Mouse (Mus musculus) spleen, adult 12 weeks (tissue): ENCODE data around the gene Hs6st1.
A peak's percentile ranks its signal among the peaks of the same experiment; 100 is the strongest.
"Not testable (repeated sequence)": the region's sequence is repeated elsewhere in the genome, so short reads cannot be mapped to it uniquely, and the experiment has no call there.

Experiments used
- DNase-seq: peaks from one replicate; pipeline ENCODE4 v3.0.0; 2022; ENCODE audit warnings: low spot score

Hs6st1 gene

DNA sequence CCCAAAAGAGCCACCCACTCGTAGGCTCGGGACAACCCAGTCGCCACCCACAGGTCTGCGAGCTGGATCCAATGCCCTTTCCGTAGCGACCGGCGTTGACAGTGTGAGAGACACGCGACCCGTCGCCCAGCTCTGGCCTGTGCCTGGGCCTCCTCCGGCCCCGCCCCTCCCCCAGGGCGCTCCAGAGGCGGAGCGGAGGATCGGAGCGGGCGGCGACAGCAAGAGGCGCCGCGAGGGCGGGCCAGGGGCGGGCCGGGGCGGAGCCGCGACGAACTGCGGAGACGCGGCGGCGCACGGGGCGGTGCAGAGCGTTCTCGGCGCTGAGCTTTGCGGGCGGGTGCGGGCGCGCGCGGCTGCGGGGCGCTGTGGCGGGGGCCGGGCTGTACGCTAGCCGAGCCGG, at the start of gene Hs6st1:
Hs6st1 (plus strand) TSS at position 325 of the 400 bp plus-strand sequence.
- DNase-seq: peak; percentile 93

DNA sequence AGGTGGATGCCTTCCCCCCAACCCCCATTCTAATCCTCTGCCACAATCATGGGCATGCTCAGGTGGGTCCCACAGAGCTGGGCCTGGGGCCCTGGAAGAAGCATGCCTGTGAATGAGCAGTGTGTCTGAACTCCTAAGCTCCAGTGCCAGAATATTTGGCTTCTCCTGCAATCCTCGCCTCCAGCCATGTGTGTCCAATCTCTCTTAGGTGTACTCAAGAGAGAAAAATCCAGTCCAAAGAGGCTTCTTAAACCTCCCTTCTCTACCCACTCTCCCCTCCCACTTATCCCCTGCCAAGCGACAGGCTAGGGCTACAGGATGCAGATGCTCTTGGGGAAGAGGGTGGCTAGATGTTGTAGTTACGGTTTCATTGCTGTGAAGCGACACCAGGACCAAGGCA, 49.6 kb upstream of the Hs6st1 start:
- no peak for DNase-seq

DNA sequence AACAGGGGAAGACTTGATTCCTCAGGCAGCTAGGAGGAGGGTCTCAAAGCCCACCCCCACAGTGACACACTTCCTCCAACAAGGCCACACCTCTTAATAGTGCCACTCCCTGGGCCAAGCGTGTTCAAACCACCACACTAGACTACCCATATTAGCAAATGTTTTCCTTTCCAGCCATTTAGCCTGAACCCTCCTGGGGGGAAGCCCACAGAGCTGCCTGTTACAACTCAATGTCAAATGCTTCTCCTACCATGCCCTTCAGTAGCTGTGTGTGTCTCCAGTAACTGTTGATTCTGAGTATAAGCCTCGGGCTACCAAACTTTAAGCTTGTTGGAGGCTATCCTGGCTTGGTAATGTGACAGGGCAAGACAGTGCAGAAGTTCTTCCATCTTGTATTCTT, 49.0 kb upstream of the Hs6st1 start:
- DNase-seq: no peak

DNA sequence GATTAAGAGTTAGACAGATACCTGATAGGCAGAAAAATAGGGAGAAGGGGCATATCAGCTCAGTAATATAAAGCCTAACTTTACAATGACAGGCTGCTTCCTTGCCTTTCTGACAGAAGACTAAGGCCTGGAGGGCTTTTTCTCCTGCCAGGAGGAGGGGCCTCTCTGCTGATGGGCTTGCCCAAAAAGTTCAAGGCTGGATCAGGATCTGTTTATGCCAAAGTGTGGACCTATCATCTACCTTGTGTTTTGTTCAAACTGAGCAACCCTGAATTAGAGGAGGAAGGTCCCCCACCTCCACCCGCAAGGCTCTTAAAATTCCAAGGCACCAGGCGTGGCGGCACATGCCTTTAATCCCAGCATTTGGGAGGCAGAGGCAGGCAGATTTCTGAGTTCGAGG, 47.9 kb upstream of the Hs6st1 start:
- DNase-seq: no peak

DNA sequence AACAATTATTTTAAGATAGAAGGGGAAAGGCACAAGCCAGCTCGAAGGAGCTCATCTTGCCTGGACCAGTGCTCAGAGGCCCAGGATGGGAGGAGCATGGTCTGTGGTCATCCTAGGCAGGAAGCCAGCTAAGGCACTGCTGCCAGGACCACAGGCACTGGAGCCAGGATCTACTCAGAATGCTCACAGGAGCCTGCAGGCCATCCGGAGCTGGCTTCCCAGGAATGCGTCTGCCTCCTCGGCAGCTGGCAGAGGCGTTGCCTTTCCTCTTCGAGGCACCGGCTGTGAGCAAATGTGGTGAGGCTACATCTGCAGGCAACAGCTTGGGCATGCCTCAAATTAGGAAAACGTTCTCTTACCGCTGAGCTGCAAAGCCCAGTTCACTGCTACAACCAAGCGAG, 37.8 kb upstream of the Hs6st1 start:
- DNase-seq: no peak

DNA sequence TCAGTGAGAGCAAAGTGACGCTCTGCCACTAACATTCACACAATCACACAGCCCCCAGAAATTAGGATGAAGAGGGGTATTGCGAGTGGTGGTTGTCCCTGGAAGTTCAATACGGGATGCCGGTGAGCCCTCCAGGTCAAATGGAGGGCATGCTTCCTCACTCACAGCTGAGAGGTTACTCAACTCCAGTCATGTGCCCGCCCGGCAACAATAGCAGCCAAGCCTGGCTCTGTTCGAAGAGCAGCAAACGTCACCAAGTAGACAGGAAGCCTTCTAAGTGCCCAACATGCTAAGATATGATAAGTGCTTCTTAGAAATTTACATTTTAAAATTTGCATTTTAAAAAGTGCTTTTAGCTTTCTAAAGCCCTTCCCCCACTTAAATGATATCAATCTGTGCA, 29.4 kb upstream of the Hs6st1 start:
- DNase-seq: no peak

DNA sequence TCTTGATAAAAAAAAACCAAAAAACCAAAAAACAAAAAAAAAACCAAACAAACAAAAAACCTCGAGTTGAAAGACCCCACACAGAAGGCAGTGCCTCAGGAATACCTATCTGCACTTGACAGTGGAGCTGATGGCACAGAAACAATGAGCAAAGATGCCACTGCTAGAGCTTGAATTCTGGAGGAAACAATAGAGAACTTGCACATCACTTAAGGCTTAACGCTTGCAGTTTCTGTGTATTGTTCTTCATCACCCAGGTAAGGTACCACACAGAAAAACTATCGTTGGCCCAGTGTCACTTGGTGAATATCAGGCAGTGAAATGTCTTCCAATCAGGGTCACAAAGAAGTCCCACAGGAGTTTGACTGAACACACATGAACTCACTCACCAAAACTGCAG, 26.1 kb upstream of the Hs6st1 start:
- DNase-seq: no peak

DNA sequence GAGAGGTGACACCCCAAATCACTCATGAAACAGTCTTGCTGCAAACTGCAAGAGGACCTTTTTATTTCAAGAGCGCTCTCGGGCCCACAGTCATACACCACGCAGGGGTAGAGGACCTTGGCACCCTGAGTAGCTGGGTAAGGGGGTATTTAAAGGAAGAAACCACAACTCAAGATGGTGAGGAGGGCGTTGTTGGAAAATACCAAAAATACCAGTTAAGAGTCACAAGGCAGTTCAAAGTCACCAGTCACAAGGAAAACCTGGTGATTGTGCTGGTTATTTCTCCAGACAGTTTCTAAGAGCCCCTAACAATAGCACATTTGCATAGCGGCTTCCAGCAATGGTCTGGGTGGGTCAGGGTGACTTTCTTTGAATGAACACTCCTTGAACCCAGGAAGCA, 24.4 kb upstream of the Hs6st1 start:
- not testable (repeated sequence) for DNase-seq

DNA sequence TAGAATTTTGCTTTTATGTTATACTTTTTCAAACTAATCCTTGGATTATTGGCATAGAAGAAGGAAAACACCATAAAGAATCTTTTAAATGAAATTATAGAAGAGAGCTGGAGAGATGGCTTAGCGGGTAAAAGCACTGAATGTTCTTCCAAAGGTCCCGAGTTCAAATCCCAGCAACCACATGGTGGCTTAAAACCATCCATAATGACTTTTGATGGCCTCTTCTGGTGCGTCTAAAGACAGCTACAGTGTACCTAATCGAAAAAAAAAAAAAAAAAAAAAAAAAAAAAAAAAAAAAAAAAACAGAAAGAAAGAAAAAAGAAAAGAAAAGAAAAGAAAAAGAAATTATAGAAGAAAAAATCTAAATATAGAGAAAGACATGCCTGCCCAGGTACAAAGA, 23.9 kb upstream of the Hs6st1 start:
- no peak for DNase-seq

DNA sequence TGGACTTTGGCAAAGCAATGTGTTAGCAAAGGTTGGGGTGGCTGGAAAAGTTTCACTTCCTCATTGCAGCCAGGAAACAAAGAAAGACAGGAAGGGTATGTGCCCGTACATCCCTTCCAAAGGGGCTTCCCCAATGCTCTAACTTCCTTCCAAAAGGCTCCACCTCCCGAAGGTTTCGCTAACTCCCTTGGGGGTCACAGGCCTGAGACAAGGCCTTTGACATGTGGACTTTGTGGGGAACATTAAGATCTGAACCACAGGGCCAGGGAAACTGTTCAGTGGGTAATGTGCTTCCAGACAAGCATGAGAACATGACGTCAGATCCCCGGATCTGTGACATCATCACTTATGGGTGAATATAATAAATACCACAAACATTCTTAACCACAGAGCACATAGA, 15.5 kb upstream of the Hs6st1 start:
- no peak for DNase-seq

DNA sequence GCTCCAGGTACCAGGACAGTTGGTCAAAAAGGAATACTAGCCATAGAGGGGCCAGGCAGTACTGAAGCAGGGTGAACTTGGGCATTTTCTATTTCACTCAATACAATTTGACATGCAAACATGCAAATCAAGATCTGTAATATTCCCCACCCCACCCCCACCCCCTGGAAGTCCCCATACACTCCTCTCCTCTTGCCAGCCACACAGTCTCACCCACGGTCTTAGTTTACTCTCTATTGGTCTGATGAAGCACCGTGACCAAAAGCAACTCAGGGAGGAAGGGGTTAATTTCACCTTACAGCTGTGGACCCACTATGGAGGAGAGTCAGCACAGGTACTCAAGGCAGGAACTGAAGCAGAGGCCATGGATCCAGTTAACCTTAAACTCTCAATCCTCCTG, 14.6 kb upstream of the Hs6st1 start:
- DNase-seq: no peak

DNA sequence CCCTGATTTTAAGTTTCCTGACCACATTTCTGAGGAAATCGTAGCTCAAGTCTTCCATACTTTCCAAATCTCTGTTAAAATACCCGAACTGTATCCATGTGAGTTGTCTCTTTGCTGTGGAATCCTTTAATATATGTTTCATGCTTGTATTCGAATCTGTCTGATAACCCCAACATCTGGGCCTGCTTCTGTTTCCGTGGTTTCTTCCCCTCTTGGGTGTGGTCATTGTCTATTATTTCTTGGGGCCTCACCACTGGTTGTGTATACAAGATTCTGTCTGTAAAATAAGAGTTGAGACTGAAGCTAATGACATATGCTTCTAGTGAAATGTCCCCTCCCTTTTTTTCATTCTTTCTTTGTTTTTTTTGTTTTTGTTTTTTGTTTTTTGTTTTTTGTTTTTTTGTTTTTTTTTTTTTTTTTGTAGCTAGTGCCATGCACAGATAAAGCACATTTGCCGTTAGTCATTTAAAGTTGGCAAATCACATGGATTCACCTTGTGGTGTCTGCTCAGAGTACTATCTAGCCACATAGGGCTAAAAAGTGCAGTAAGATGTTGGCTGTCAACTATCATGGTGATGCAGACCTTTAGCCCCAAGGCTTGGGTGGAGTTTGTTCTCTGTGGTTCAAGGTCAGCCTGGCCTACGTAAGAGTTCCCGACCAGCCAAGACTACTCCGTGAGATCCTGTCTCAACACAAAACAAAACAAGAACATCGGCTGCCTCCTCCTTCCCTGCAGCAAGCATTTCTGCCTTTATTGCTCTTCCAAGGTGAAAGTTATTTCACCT, 13.8 kb upstream of the Hs6st1 start:
- DNase-seq: no peak

DNA sequence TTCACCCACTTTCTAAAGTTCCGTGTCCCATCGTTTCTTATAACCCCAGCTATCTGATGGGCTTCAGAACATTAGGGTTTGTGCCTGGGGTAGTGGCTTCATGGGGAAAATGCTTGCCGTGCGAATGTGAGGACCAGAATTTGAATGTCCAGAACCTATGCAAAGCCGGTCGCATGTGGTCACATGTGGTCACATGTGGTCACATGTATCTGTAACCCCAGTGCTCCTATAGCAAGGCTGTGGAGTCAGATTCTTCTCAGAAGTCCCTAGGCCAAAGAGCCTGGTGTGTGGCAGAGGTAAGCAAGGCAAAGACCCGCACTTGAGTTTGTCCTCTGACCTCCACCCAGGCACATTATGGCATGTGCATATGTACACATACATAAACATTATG, 13.2 kb upstream of the Hs6st1 start:
- no peak for DNase-seq

DNA sequence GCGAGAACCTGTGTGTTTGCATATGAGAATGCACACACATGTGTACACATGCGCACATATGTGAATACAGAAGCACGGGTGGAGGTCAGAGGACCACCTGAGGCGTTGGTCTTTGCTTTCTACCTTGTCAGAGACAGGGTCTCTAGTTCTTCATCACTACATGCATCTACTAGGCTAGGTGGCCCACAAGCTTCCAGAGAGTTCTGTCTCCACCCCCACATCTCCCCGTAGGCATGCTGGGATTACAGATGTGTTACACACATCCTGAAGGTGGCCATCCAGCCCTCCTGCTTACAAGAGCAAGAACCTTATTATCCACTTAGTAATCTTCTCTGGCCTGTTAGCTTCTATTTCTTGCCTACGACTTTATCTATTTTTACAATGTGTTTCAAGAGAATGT, 8.8 kb upstream of the Hs6st1 start:
- no peak for DNase-seq

DNA sequence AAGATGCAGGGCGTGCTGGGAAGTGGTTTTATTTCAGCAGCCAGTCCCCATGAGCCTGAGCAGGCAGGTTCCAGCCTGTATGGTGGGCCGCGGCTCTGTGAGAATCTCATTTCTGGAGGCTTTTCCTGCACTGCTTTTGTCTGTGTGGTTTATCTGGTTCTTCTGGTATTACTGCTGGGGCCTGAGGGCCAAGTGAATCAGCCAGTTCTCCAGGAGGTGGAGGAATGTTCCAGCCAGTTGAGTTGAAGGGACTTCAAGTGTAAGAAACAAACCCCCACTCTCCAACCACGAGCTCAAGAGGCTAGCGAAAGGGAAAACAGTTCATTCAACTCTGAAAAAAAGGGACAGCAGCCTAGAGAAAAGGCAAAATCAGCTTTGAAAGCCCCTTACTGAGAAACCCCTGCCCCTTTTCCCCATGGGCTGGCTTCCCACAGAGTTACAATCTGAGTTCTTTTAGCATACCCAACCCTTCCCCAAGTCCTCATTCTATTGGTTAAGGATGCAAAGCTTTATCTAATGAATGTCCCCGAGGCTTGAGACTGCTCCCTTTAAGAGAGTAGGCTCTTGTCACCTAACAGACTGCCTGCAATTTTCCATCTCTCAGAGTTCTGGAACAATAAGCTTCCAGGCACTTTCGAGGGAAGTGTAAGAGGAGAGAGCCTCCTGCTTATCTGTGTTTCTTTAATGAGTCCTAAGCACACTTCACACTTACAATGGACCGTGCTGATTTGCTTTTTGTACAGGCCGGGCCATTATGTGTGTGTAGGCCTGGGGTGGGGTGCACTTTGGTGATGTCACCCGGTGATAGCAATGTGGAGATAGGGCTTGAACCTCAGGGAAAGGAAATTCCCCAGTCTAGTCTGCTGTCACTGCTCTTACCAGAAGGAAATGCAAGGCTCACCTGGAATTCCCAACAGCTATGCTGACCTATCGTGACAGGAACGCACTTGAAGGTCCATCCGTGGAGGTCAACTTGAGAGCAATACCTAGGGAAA, 7.9 kb upstream of the Hs6st1 start:
- DNase-seq: no peak

DNA sequence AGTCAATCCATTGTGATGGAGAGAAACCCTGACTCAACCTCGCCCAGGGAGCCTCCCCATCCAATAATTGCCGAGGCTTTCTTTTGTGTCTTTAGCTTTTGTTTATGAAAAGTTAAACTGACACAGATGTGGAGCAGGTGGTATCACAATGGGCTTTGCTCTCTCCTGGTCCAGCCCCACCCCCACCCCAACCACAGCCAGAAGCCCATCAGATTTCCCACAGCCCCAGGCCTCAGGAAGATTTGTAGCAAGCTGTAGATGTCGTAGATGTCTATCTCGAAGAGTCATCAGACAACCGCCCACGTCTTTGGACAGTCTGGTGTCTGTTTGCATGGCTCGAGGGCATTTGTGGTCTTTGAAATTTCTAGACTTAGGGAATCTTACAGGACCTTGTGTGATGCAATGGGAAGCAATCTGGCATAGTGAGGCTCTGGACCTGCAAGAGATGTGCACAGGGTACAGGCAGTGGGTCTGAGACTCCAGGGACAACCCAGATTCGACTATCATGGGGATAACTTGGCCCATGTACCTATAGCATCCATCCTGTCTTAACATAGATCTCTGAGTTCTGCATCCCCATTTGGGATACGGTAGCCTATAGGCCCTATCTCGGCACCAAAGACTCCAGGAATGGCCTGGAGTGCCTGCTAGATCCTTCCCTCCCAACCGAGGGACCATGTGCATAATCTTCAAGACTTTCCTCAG, 6.8 kb upstream of the Hs6st1 start:
- no peak for DNase-seq

DNA sequence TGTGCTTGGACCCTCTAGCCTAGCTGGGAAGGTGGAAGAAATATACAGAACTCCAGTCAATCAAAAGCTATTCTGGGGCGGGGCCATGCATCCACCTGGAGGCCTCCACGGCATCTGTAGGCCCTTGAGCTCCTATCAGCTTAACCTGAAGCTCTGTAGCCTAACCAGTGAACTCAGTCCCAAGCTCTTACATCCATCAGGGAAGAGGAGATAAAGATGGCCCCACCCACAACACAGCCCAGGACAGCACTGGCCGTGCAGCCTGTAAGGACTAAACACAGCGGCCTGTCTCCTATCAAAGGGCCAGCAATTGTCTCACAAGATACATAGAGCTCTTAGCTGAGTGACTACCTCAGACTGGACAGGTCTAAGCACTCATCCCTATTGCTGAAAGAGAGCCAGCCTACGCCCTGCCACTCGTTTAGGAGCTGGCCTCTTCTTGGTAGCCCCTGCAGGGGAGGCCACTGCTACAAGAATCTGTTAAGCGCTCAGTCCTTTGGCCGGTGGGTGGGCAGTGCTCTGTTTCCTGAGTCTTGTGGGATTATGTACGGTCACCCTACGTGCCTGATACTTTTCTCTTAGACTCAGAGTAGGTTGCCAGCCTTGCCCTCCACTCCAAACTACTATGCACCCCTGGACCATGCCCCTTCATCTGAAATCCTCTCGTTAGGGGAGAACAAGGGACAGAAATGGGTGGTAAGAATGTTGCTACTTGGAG, 6.0 kb upstream of the Hs6st1 start:
- DNase-seq: no peak

DNA sequence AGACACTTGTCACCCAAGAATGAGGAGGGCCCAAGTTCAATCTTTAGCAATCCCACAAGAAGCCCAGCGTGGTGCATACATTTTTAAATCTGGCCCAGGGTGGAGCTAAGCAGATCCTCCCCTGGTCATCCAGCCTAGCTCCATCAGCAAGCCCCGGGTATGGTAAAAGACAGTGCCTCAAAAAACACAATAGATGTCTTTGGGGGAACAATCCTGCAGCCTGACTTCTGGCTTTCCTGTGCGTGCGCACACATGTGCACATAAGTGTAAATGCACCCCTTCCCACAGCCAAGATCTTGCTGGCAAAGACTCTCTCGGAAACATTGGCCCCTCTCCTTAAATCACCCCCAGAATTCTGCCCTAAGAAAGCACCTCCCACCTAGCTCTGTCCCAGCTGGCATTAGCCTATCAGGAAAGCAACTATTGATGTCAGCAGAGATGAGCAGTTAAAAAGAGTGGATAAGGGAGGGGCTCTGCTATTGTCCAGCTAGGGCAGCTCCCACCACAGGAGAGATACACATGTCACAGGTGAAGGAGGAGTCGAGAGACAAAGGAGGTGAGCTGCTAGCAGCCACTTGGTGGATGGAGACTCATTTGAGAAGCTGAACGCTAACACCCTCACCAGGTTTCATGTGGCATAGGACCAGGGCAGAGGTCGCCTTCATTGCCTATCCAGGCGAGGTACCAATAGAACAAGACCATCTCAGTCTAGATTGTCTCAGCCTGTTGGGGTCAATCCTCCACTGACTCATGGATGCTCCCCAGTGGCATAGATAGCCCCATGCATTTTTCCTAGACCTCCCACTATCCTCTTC, 5.2 kb upstream of the Hs6st1 start:
- no peak for DNase-seq

DNA sequence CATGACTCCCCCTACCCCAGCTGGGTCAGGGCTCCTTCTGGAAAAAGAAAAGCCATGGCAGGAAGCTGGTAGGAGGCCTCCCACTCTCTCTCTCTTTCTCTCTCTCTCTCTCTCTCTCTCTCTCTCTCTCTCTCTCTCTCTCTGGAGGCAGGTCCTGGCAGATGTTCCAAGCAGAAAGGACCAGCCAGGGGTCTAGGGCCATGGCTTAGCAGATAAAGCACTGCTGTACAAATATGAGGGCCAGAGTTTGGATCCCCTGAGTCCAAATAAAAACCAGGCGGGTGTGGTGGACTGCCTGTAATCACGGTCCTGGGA, 4.6 kb upstream of the Hs6st1 start:
- no peak for DNase-seq

DNA sequence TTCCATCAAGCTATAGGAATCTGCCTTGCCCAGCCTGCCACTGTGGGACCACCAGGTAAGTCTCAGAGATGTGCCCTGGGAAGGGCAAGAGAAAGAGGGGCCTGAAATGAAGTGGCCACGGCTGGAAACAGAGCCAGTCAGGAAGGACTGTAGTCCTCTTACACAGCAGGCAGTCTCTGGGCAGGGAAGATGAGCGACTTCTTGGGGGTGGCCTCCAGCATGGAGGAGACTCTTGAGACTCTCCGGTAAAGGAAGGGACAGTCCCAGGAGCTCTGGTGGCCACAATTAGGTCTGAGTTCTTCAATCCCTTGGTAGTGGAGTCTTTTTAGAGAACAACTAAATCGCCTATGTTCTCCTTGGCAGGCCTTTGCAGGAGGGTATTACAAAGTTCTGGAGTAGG, 4.0 kb upstream of the Hs6st1 start:
- DNase-seq: no peak
